Mouse (Mus musculus) stomach, embryonic 14.5 days (tissue): ENCODE measurements around the gene Zfp787. TPM values are rescaled to one million over a fixed set of nuclear protein-coding genes. Genes with fewer than 3 reads are reported as not detected.

Source experiments
- ATAC-seq: fragments of 200-750 bp; cut with Nextera tagmentation; 2 replicates; pipeline ENCODE4 v1.8.0; 2017; ENCODE audit warnings: low read depth, moderate TSS enrichment; ENCODE audit not compliant: insufficient number of reproducible peaks, insufficient read depth, low FRiP score
- H3K27ac ChIP-seq: fragments of 300-500 bp; sonication (generic); 2 replicates; pipeline ENCODE4 v1.5.1; 2014; ENCODE audit warnings: mild to moderate bottlenecking, low read length, moderate library complexity, mixed read lengths
- H3K27me3 ChIP-seq: fragments of 300-500 bp; sonication (generic); 2 replicates; pipeline ENCODE4 v1.6.1; 2014; ENCODE audit warnings: low read length, control low read depth, mixed read lengths; ENCODE audit not compliant: control insufficient read depth, insufficient read depth
- H3K36me3 ChIP-seq: fragments of 300-500 bp; sonication (generic); 2 replicates; pipeline ENCODE4 v1.6.1; 2014; ENCODE audit warnings: mild to moderate bottlenecking, control low read depth, low read length, moderate library complexity, mixed read lengths; ENCODE audit not compliant: control insufficient read depth, insufficient read depth
- H3K4me1 ChIP-seq: fragments of 300-500 bp; sonication (generic); 2 replicates; pipeline ENCODE4 v1.6.1; 2014; ENCODE audit warnings: low read length, control low read depth, mixed read lengths; ENCODE audit not compliant: control insufficient read depth, insufficient read depth
- H3K4me2 ChIP-seq: fragments of 300-500 bp; sonication (generic); replicated peaks from 2 replicates; pipeline ENCODE4 v1.6.1; 2014; ENCODE audit warnings: low read depth, low read length, control low read depth
- H3K4me3 ChIP-seq: fragments of 300-500 bp; sonication (generic); 2 replicates; pipeline ENCODE4 v1.5.1; 2014; ENCODE audit warnings: low read depth, low read length, control low read depth
- H3K9ac ChIP-seq: fragments of 300-500 bp; sonication (generic); replicated peaks from 2 replicates; pipeline ENCODE4 v1.6.1; 2014; ENCODE audit warnings: low read depth, mild to moderate bottlenecking, control low read depth, low read length, moderate library complexity, mixed read lengths
- H3K9me3 ChIP-seq: fragments of 300-500 bp; sonication (generic); 2 replicates; pipeline ENCODE4 v1.6.1; 2016; ENCODE audit warnings: low read depth, low read length, control low read depth; ENCODE audit not compliant: control insufficient read depth
- WGBS: fragments of 180-500 bp; shearing (Covaris S2); extraction: QIAGEN DNeasy Blood & Tissue Kit; methylation state at CpG from one replicate; pipeline ENCODE4 v1.1.7; 2014; 5-methylcytosine and 5-hydroxymethylcytosine counted together
- polyA plus RNA-seq: library from polyadenylated mRNA; unstranded; fragments of >200 nt; fragmentation: Nextera tagmentation; extraction: Ambion mirVana; gene quantifications from 2 replicates; pipeline ENCODE4 v1.2.1, GENCODE M21; 2014

Zfp787 gene
- polyA plus RNA-seq, 1 experiment from 2014 or later, result 14.6 TPM

DNA sequence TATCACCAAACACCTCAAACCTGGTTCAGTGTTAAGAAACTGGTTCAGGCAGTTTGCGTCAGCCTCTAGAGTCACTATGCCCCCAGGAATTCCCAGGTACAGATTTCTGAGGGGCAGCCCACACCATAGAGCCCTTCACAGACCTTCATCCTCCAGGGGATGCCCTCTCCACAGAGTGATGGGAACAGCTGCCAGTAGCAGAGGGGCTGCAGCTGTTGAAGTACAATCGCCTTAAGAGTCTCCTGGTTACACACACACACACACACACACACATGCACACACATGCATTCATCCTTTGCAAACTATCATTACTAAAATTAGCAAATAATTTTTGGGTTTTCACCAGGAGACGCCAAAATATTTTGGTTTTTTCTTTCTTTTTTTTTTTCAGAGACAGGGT, 3.8 kb upstream of the Zfp787 start:
- no peak overlapping the region for H3K4me2 ChIP-seq
- no peaks in the 10 kb centered on the region for H3K9me3 ChIP-seq
- H3K4me3 ChIP-seq, result no peak overlapping the region
- 84% methylated on average over 3 of the region's 3 CpGs for WGBS
- no peak overlapping the region for H3K27ac ChIP-seq
- peaks cover 11% of the 10 kb centered on the region for H3K4me1 ChIP-seq
- H3K36me3 ChIP-seq, result no peaks in the 10 kb centered on the region
- no peaks in the 10 kb centered on the region for H3K27me3 ChIP-seq
- no peak overlapping the region for H3K9ac ChIP-seq
- ATAC-seq, result no peak

GRCm38 (mm10) chr7:6157479-6157878, 1.7 kb upstream of the Zfp787 start:
- Histone ChIP-seq H3K27me3 (no peaks in the 10 kb centered on the region), H3K9ac (no peak overlapping the region), H3K27ac (no peak overlapping the region), H3K4me2 (no peak overlapping the region), H3K4me1 (peaks cover 17% of the 10 kb centered on the region), H3K36me3 (no peaks in the 10 kb centered on the region), H3K9me3 (no peaks in the 10 kb centered on the region), H3K4me3 (no peak overlapping the region)
- no peak for ATAC-seq
- WGBS, result 63% methylated on average over 1 of the region's 1 CpGs

DNA sequence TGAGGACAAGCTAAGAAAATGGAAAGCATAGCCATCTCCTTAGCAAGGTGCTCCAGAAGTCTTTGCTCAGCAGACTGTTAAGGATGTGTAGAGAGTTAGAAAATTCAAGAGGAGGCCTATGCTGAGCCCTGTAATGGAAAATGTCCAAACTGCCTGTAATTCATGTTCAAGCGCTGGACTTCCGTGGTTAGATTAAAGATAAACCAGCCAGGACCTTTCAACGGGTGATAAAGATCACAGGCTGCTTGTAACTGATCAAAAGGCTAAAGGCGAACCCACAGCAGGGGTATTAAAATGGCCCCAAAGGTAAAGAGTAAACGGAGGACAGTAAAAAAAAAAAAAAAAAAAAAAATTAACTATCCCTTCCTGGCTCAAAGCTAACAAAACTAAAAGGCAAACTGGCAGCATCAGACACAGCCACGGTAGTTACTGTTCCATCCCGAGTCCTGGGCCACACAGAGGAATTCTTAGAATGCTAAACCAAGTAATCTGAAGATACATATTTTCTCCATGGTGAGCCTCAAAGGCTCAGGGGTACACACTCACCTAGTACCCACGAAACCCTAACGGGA, 1.2 kb upstream of the Zfp787 start:
- Histone ChIP-seq H3K36me3 (no peaks in the 10 kb centered on the region), H3K9me3 (no peaks in the 10 kb centered on the region), H3K4me2 (peak overlapping the region; percentile 51), H3K27me3 (no peaks in the 10 kb centered on the region), H3K4me3 (no peak overlapping the region; the same call in 1 of the 2 replicates), H3K27ac (no peak overlapping the region), H3K4me1 (peaks cover 17% of the 10 kb centered on the region), H3K9ac (peak overlapping the region; percentile 84; the same call in 1 of the 2 replicates)
- whole genome bisulfite sequencing, result 41% methylated on average over 9 of the region's 9 CpGs
- no peak for ATAC-seq

GRCm38 (mm10) chr7:6155031-6155872, 545 bp downstream of the Zfp787 start:
- peak overlapping the region; percentile 89 for H3K27ac ChIP-seq
- H3K9me3 ChIP-seq, result no peaks in the 10 kb centered on the region
- peak overlapping the region; percentile 84 for H3K9ac ChIP-seq
- WGBS, result under 1% methylated on average over 73 of the region's 85 CpGs
- H3K4me2 ChIP-seq, result peak overlapping the region; percentile 76
- H3K36me3 ChIP-seq, result no peaks in the 10 kb centered on the region
- peak overlapping the region; percentile 80 for H3K4me3 ChIP-seq
- H3K27me3 ChIP-seq, result no peaks in the 10 kb centered on the region
- ATAC-seq, result peak; percentile 63
- H3K4me1 ChIP-seq, result peaks cover 17% of the 10 kb centered on the region

DNA sequence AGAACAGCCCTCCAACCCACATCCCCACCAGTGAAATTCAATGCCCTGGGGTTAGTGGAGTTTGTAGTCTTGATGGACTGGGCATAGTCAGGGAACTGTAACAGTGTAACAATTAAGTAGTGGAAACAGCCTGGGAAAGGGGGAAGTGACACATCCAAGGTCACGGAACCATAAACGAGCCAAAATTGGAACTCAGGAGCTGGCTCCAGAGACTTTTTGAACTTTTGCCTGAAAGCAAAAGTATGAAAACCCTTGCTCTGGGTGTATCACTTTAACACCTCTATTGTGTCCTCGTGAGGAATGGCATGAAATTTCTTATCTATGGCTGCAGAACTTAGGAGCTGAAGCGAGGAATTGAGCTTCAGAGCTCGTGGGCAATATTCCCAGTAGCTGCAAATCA, 1.6 kb downstream of the Zfp787 start:
- Histone ChIP-seq H3K9me3 (no peaks in the 10 kb centered on the region), H3K9ac (no peak overlapping the region), H3K27ac (no peak overlapping the region), H3K4me3 (peak overlapping the region; percentile 80; the same call in 1 of the 2 replicates), H3K4me1 (peaks cover 19% of the 10 kb centered on the region), H3K4me2 (peak overlapping the region; percentile 76), H3K27me3 (no peaks in the 10 kb centered on the region), H3K36me3 (no peaks in the 10 kb centered on the region)
- 68% methylated on average over 5 of the region's 5 CpGs for WGBS
- ATAC-seq, result no peak

- no peak for ATAC-seq
Observed at GRCm38 (mm10) chr7:6153131-6153530, 2.7 kb downstream of the Zfp787 start.

DNA sequence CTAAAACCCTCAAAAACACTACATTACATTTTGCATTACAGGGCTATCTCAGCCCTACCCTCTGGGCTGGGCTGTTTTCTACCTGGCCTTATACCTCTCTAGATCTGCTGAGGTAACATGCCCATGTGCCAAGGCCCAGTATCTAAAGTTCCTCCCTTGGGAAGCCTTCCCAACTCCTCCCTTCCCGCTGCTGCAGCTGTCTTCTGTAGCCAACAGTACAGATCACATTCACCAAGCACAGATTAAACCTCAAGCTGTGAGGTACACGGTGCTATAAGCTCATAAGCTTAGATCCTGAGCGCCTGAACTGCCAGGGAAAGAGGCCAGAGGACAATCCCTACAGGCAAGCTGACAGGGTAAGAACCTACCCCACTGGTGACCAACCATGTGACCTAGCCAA, 3.8 kb downstream of the Zfp787 start:
- no peaks in the 10 kb centered on the region for H3K27me3 ChIP-seq
- no peak overlapping the region for H3K4me3 ChIP-seq
- H3K4me1 ChIP-seq, result peaks cover 34% of the 10 kb centered on the region
- H3K9me3 ChIP-seq, result no peaks in the 10 kb centered on the region
- no peak for ATAC-seq
- no peak overlapping the region for H3K4me2 ChIP-seq
- WGBS, result 77% methylated on average over 3 of the region's 3 CpGs
- no peak overlapping the region for H3K27ac ChIP-seq
- H3K9ac ChIP-seq, result no peak overlapping the region
- H3K36me3 ChIP-seq, result no peaks in the 10 kb centered on the region

More at GRCm38 (mm10) chr7:6153131-6153530, 2.7 kb downstream of the Zfp787 start:
- H3K9ac ChIP-seq, result no peak overlapping the region
- H3K27me3 ChIP-seq, result no peaks in the 10 kb centered on the region
- 94% methylated on average over 3 of the region's 3 CpGs for WGBS
- H3K27ac ChIP-seq, result no peak overlapping the region
- H3K4me1 ChIP-seq, result peaks cover 27% of the 10 kb centered on the region
- no peaks in the 10 kb centered on the region for H3K36me3 ChIP-seq
- no peak overlapping the region for H3K4me3 ChIP-seq
- H3K4me2 ChIP-seq, result no peak overlapping the region
- H3K9me3 ChIP-seq, result no peaks in the 10 kb centered on the region

DNA sequence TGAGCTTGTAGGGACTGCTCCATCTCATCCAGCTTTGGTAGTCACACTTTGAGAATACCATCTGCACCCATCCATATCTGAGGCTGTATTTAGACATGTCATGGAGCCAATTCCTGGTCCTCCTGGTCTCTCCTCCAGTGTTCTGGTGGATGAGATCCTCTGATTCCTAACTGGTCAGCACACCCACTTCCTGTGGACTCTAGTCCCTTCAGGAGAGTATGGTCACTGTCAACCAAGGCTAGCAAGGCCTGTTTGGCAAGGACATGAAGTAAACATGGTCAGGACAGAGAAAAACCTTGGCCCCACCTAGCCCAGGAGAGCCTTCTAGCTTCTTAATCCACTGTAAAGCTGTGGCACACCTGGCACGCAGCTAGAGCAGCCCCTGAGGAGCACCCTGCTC, 4.5 kb downstream of the Zfp787 start:
- no peak for ATAC-seq
- Histone ChIP-seq H3K9me3 (no peaks in the 10 kb centered on the region), H3K4me2 (no peak overlapping the region), H3K36me3 (no peaks in the 10 kb centered on the region), H3K9ac (no peak overlapping the region), H3K4me3 (no peak overlapping the region), H3K27me3 (no peaks in the 10 kb centered on the region), H3K4me1 (peaks cover 36% of the 10 kb centered on the region), H3K27ac (no peak overlapping the region)
- 85% methylated on average over 1 of the region's 1 CpGs for WGBS
